Mouse (Mus musculus): ENCODE measurements around the gene Crybg3. TPM values are rescaled to one million over a fixed set of nuclear protein-coding genes. Genes with fewer than 3 reads are reported as not detected.

Crybg3 gene
- polyA plus RNA-seq, 1 experiment from 2014 or later = 1.2 TPM

DNA sequence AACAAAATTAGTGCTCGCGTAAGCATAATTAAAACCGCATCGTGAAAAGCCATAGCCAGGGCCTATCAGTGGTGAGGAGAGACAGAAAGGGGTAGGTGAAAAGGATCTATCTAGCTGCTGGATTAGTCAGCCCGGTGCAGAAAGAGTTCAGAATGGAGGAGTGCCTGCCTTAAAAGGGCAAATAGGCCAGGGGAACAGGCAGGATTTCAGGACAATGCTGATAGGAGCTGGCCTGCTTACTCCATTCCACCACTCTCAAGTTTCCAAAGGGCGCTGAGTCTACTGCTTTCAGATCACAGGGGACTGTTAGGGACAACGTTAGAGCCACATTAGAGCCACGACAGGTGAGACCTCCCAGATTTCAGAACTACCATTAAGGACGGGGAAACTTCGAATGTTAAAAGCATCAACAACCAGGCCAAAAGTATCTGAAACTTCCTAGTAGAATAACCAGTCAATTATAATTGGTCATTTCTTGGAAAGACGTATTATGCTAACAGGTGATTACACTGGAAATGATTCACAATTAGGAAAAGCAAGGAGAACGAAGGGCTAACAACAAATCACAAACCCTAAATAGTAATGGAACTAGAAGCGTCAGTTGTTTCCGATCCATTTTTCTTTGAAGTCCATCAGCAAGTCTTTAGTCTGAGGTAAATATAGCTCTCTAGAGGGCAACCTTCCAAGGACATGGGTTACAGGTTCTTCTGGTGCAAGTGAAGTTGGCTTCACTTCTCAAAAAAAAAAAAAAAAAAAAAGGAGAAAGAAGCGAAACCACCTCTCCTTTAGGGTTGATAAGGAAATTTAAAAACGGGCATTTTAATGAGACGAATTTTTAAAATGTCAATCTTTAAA is 1.1 kb downstream of the Crybg3 start:
- Histone ChIP-seq H3K9me3 (replicated peaks) (no peaks in the 10 kb centered on the region), H3K27ac (no peak overlapping the region), H3K4me1 (replicated peaks) (peaks cover 7% of the 10 kb centered on the region; the same call in 1 of the 2 replicates), H3K36me3 (no peaks in the 10 kb centered on the region), H3K27me3 (peaks cover 28% of the 10 kb centered on the region), H3K9ac (no peak overlapping the region), H3K4me2 (peak overlapping the region; percentile 74), H3K4me3 (replicated peaks) (peak overlapping the region; percentile 63)
- WGBS (ENCODE audit: insufficient replicate concordance) = 36% methylated on average over 17 of the region's 17 CpGs
- DNase-seq = no peak
- ATAC-seq (ENCODE audit: low read depth) = no peak

DNA sequence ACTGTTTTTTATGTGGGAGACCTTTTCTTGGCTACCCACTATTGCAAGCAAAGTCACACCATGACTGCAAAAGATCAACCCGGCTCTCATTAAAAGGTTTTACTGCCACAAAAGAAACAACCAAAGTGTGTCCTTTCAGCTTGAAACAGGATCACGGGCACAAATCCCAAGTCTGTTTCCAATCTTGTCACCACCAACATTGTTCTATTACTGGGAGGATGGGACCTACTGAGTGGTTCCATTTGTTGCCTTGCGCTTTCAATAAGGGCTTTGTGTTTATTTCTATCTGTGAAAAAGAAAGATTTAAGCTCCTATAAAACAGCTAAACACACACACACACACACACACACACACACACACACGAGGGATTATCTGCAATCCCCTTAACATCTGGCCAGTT is 1.8 kb downstream of the Crybg3 start:
- Histone ChIP-seq H3K36me3 (no peaks in the 10 kb centered on the region), H3K27me3 (peaks cover 28% of the 10 kb centered on the region), H3K27ac (no peak overlapping the region), H3K4me1 (replicated peaks) (peaks cover 7% of the 10 kb centered on the region; the same call in 1 of the 2 replicates), H3K4me3 (replicated peaks) (no peak overlapping the region), H3K9me3 (replicated peaks) (no peaks in the 10 kb centered on the region), H3K4me2 (no peak overlapping the region; the same call in 1 of the 2 replicates), H3K9ac (no peak overlapping the region)
- ATAC-seq (ENCODE audit: low read depth) (no peak), DNase-seq (no peak)
- 57% methylated on average over 4 of the region's 4 CpGs for WGBS (ENCODE audit: insufficient replicate concordance)

DNA sequence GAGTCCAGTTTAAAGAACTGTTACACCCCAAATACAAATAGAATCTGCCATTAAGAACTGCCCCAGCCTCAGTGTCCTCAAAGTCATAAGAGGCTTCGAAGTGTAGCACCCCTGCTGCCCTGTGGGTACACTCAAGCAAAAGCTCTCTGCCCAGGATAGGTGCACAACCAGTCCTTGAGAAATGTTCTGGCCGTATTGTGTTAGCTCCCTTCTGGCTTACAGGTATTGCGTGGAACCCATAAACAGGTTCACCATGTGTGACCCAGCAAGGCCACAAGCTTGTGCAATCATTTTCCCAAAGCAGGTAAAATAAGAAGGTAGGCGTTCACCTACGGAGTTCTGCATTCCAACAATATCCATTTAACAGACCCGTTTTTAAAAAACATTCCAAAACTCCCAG is 3.5 kb downstream of the Crybg3 start:
- H3K4me1 ChIP-seq (replicated peaks) = peaks cover 7% of the 10 kb centered on the region; the same call in 1 of the 2 replicates
- no peak overlapping the region for H3K27ac ChIP-seq
- no peak overlapping the region for H3K4me2 ChIP-seq
- H3K36me3 ChIP-seq = no peaks in the 10 kb centered on the region
- H3K4me3 ChIP-seq (replicated peaks) = no peak overlapping the region
- ATAC-seq (ENCODE audit: low read depth) (no peak), DNase-seq (no peak)
- WGBS (ENCODE audit: insufficient replicate concordance) = 68% methylated on average over 6 of the region's 6 CpGs
- no peak overlapping the region for H3K9ac ChIP-seq
- peaks cover 28% of the 10 kb centered on the region for H3K27me3 ChIP-seq
- no peaks in the 10 kb centered on the region for H3K9me3 ChIP-seq (replicated peaks)

DNA sequence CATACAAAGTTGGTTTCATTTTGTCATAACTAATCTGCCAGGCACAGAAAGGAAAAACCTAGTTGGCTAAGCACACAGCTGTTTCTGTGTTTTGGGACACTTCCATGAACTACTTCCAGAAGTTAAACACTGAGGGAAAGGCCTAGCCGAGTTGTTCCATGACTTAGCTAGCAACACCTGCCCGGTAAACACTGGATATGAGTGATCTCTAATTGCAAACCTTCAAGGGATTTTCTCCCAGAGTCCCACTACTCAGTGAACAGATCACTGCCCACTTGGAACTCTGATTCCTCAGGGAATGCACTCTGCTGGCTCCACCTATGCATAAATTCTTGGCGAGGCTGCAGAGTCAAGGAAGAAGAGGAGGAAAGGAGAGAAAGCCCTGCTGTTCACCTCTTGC is 6.1 kb downstream of the Crybg3 start:
- Histone ChIP-seq H3K4me1 (replicated peaks) (peaks cover 4% of the 10 kb centered on the region; the same call in 1 of the 2 replicates), H3K9me3 (replicated peaks) (no peaks in the 10 kb centered on the region), H3K27ac (no peak overlapping the region), H3K9ac (no peak overlapping the region), H3K4me2 (no peak overlapping the region), H3K27me3 (peaks cover 6% of the 10 kb centered on the region), H3K4me3 (replicated peaks) (no peak overlapping the region), H3K36me3 (no peaks in the 10 kb centered on the region)
- DNase-seq = no peak
- no peak for ATAC-seq (ENCODE audit: low read depth)
- WGBS (ENCODE audit: insufficient replicate concordance) = 69% methylated on average over 3 of the region's 3 CpGs

DNA sequence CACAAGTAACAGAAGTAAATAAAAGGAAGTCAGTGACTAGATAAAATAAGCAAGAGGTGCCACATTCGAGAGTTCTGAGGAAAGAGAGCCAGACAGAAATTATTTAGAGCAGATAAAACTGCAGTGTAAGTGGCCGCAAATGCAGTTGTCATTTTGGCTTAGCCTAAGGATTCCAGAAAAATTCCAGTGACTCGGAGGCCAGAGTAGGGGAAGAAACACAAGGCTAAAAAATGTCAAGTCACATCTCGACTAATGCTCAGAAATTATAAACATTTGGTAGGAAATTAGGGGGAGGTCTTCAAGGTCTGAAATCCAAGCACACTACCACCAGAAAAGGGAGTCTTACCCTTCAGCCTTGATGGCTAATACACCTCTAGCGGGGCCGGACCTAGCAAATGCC is 10.0 kb downstream of the Crybg3 start:
- no peaks in the 10 kb centered on the region for H3K36me3 ChIP-seq
- 55% methylated on average over 6 of the region's 6 CpGs for WGBS (ENCODE audit: insufficient replicate concordance)
- no peak for DNase-seq
- H3K27ac ChIP-seq = no peak overlapping the region
- ATAC-seq (ENCODE audit: low read depth) = no peak
- no peak overlapping the region for H3K9ac ChIP-seq
- H3K4me1 ChIP-seq (replicated peaks) = no peaks in the 10 kb centered on the region
- no peak overlapping the region for H3K4me3 ChIP-seq (replicated peaks)
- no peak overlapping the region for H3K4me2 ChIP-seq
- H3K9me3 ChIP-seq (replicated peaks) = no peaks in the 10 kb centered on the region
- H3K27me3 ChIP-seq = no peaks in the 10 kb centered on the region

DNA sequence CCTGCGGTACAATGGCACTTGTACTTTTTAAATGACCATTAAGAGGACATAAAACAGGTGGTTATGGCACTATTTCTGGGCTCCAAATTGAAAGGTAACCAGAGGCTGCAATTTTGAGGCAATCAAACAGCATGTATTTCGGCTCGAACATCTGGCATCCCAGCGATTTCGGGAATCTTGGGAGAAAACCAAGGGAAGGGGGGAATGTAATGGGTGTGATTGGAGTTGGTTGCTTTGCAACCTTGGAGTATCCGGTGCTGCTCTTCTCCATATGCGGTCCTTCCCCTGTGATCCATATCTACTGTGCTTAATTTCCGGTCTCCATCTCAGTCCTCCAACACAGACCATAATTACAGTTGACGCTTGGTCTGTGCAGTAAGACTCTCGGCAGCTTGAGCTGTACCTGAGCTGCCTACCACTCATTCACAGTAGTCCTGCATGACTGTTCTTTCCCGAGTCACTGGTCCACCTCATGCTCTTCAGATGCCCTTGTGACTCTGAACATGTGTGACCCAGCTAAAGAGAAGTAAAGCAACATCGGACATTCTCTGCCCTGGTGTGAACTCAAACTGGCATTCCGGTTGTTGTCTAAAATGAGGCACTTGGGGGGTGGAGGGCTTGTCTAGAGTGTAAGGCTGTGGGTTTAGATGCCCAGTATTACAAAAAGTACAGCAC is 12.3 kb downstream of the Crybg3 start:
- WGBS (ENCODE audit: insufficient replicate concordance) = 83% methylated on average over 13 of the region's 13 CpGs
- no peak overlapping the region for H3K4me3 ChIP-seq (replicated peaks)
- H3K27me3 ChIP-seq = no peaks in the 10 kb centered on the region
- no peak overlapping the region for H3K4me2 ChIP-seq
- no peak overlapping the region for H3K9ac ChIP-seq
- DNase-seq = no peak
- no peaks in the 10 kb centered on the region for H3K4me1 ChIP-seq (replicated peaks)
- 0 out of 2 replicates have a peak, but pooled peaks cover 3% of the 10 kb centered on the region for H3K9me3 ChIP-seq (replicated peaks)
- H3K27ac ChIP-seq = no peak overlapping the region
- no peaks in the 10 kb centered on the region for H3K36me3 ChIP-seq
- ATAC-seq (ENCODE audit: low read depth) = no peak

DNA sequence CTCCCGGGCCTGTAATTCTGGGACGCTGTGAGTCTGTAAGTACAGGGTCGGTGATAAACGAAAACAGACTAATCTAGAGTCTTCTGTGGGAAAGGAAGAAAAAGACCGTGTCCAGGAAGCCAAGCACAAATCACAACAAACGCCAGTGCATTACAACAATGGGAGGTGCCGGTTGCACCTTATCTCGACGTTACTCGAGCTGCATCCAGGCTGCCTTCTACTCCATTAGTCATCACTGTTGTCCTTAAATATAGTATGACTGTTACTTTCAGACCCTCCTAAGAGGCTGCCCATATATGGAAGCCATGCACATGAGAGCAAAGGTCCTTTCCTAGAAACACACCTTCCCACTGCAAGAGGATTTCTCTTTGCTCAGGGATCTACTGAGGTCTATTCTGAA is 13.0 kb downstream of the Crybg3 start:
- H3K4me1 ChIP-seq (replicated peaks) = no peaks in the 10 kb centered on the region
- ATAC-seq (ENCODE audit: low read depth) (no peak), DNase-seq (no peak)

DNA sequence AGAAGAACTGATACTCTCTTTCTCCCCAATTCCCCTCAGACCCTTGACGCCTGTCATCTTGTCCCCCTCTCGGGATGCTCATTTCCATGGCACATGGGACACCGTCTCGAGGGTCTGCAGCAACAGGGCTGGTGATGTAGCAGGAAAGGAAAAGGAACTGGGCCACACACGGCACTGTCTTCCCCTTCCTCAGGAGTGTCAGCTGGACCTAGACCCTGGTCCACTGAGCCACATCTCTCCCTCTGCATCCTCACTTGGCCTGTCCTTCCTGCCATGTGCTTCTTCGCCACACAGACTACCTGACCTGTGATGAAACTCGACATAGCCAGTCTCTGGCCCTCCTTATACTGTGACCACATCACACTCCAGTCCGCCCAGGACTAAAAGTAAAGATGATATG is 13.9 kb downstream of the Crybg3 start:
- no peak for ATAC-seq (ENCODE audit: low read depth)
- H3K4me3 ChIP-seq (replicated peaks) = no peak overlapping the region
- 62% methylated on average over 8 of the region's 8 CpGs for WGBS (ENCODE audit: insufficient replicate concordance)
- H3K27me3 ChIP-seq = no peaks in the 10 kb centered on the region
- H3K9ac ChIP-seq = no peak overlapping the region
- no peaks in the 10 kb centered on the region for H3K36me3 ChIP-seq
- H3K27ac ChIP-seq = no peak overlapping the region
- no peaks in the 10 kb centered on the region for H3K4me1 ChIP-seq (replicated peaks)
- H3K9me3 ChIP-seq (replicated peaks) = 0 out of 2 replicates have a peak, but pooled peaks cover 3% of the 10 kb centered on the region
- DNase-seq = no peak
- no peak overlapping the region for H3K4me2 ChIP-seq

More for the DNA sequence above, 13.0 kb downstream of the Crybg3 start:
- 46% methylated on average over 10 of the region's 10 CpGs for WGBS (ENCODE audit: insufficient replicate concordance)
- H3K27me3 ChIP-seq = no peaks in the 10 kb centered on the region
- H3K27ac ChIP-seq = no peak overlapping the region
- H3K9me3 ChIP-seq (replicated peaks) = 0 out of 2 replicates have a peak, but pooled peaks cover 3% of the 10 kb centered on the region
- H3K9ac ChIP-seq = no peak overlapping the region
- H3K36me3 ChIP-seq = no peaks in the 10 kb centered on the region
- no peak overlapping the region for H3K4me2 ChIP-seq
- H3K4me3 ChIP-seq (replicated peaks) = no peak overlapping the region

DNA sequence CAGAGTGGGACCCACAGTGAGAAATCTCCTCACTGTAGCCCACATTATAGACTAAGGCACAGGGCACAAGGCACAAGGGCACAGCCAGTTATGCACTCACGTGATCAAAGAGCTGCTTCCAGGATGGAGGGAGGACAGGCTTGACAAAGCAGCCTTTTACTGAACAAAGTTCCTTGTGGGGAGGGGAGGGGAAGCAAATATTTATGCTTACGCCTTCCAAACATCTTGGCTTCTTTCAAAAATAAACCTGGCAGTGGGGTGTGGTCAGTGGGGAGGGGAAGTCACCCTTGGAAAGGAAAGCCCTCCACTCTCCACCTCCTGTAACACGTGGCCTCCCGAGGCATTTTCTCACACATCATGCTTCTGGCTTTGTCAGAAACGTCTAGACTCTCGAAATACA is 14.5 kb downstream of the Crybg3 start:
- H3K27me3 ChIP-seq = no peaks in the 10 kb centered on the region
- H3K4me1 ChIP-seq (replicated peaks) = no peaks in the 10 kb centered on the region
- no peaks in the 10 kb centered on the region for H3K36me3 ChIP-seq
- ATAC-seq (ENCODE audit: low read depth) = no peak
- 37% methylated on average over 6 of the region's 6 CpGs for WGBS (ENCODE audit: insufficient replicate concordance)
- no peak overlapping the region for H3K4me2 ChIP-seq
- no peak overlapping the region for H3K27ac ChIP-seq
- DNase-seq = no peak
- H3K4me3 ChIP-seq (replicated peaks) = no peak overlapping the region
- no peak overlapping the region for H3K9ac ChIP-seq
- H3K9me3 ChIP-seq (replicated peaks) = 0 out of 2 replicates have a peak, but pooled peaks cover 3% of the 10 kb centered on the region

DNA sequence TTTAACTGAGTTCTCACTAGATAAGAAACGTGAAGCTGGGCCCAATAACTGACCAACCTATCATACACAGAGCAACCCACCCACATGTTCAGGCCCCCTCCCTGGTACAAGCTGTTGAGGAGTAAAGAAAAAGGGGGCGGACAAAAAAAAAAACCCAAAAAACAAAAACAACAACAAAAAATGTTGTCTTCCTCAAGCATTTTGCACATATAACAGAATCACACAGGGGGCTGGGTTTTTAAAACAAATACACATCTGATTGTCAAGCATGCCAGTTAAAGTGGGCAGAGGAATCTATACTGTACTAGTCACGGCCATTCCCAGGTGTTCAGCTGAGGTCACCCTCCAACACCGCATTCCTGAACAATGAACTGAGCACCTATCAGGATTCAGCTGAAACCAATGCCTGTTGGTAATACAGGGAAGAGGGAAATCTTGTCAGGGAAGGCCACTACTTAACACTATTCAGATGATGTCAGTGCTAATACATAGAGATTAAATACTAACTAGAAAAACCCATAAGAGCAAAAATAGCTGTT is 15.0 kb downstream of the Crybg3 start:
- no peak overlapping the region for H3K27ac ChIP-seq

DNA sequence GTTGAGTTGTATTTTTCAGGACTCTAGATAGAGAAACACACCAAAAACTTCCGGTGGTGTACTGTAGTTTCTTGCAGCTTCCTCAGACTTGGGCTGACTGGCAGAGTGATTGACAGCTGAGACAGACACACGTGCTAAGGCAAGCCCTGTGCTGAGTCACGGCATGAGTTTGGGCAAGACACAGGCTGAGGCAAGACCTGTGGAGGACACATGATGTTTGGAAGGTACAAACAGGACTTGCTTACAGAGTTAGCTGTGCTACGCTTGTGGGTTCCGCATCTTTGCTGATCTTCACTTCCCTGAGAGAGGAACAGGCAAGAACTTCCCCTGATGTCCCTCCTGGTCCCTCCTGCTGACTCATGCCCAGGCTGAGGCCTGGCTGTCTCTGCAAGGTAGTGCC is 17.3 kb downstream of the Crybg3 start:
- Histone ChIP-seq H3K4me3 (replicated peaks) (no peak overlapping the region), H3K9ac (no peak overlapping the region), H3K4me2 (no peak overlapping the region), H3K9me3 (replicated peaks) (0 out of 2 replicates have a peak, but pooled peaks cover 3% of the 10 kb centered on the region), H3K27me3 (no peaks in the 10 kb centered on the region), H3K36me3 (no peaks in the 10 kb centered on the region), H3K4me1 (replicated peaks) (no peaks in the 10 kb centered on the region), H3K27ac (no peak overlapping the region)
- WGBS (ENCODE audit: insufficient replicate concordance) = 47% methylated on average over 5 of the region's 5 CpGs
- DNase-seq (no peak), ATAC-seq (ENCODE audit: low read depth) (peak; percentile 34; the same call in 1 of the 2 replicates)

More for the DNA sequence above, 15.0 kb downstream of the Crybg3 start:
- Histone ChIP-seq H3K27me3 (no peaks in the 10 kb centered on the region), H3K9ac (no peak overlapping the region), H3K4me2 (no peak overlapping the region), H3K4me3 (replicated peaks) (no peak overlapping the region), H3K4me1 (replicated peaks) (no peaks in the 10 kb centered on the region), H3K36me3 (no peaks in the 10 kb centered on the region), H3K9me3 (replicated peaks) (0 out of 2 replicates have a peak, but pooled peaks cover 3% of the 10 kb centered on the region)
- ATAC-seq (ENCODE audit: low read depth) = no peak
- DNase-seq = no peak
- 56% methylated on average over 4 of the region's 4 CpGs for WGBS (ENCODE audit: insufficient replicate concordance)
